Mouse (Mus musculus) T-cell, adult 2 months (primary cell): Measurements from ENCODE around the gene Jam2.

ENCODE experiments used
- DNase-seq: peaks from one replicate; pipeline ENCODE4 v3.0.0; 2022; ENCODE audit warnings: low spot score

Jam2 gene

DNA sequence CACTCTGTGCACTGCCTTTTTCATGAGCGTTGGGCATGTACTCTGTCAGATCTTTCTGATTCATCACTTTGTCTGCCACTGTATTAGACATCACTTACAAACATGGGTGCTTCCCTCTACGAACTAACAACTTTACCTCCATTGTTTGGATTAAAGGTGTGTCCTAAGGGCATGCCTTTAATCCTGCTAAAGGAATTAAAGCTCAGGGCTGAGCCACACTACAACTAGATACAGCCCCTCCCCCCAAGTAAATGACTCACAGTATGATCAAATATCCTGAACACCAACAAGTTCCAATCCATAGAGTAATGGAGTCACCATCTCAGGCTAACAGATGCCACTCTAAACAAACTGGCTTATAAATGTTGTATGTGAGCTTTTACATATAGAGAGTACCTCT lies 64.7 kb downstream of the Jam2 start:
- no peak for DNase-seq

DNA sequence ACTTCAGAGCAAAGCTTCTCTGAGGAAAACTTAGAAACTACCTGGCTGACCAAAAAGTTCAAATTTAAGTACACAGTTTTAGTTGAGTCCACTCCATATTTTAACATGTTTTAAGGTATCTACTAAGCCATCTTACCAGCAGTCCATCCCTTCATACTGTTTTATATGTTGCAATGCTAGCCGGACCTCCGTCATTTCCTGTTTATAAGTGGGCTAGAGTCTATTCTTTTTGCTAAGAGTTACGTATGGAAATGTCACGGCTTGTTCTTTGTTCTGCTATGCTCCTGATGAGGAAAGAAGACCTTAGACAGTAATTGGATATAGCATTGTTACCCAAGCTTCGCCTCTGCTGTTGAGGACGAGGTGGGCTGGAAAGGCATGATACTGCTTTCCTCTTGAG lies 79.6 kb downstream of the Jam2 start:
- no peak for DNase-seq

DNA sequence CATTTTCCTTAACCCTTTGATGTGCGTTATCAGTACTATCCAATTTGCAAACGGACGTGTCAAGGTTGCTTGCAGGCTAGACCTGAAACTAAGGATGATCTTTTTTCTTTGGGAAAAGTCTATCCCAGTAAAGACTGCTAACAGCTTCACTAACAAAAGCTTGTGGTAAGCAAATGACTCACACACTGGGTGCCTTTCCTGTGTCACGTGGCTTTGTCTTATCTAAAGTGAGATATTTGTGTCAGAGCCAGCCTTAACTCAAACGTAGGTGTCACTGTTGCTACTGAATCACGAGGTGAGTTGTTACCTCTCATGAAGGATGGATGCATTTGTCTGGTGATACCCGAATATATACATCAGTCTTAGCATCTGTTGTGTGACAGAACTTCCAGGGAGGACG lies 90.7 kb downstream of the Jam2 start:
- DNase-seq: no peak

DNA sequence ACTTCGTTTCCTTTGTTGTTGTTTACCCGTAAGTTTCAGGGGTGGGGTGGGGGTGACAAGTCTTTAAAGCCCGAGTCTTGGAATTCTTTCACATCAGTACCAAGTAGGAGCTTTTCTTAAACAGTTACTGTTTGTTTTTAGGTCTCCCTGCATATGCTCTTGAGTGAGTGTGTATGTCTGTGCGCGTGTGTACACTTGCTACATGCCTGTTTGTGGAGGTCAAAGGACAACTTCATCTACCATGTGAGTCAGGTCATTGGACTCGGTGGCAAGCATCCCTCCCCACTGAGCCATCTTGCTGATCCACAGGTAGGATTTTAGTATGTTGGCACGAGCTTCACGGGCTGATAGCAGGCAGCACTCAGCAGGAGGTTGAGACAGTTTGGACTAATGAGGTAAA lies 99.9 kb downstream of the Jam2 start:
- DNase-seq: no peak

DNA sequence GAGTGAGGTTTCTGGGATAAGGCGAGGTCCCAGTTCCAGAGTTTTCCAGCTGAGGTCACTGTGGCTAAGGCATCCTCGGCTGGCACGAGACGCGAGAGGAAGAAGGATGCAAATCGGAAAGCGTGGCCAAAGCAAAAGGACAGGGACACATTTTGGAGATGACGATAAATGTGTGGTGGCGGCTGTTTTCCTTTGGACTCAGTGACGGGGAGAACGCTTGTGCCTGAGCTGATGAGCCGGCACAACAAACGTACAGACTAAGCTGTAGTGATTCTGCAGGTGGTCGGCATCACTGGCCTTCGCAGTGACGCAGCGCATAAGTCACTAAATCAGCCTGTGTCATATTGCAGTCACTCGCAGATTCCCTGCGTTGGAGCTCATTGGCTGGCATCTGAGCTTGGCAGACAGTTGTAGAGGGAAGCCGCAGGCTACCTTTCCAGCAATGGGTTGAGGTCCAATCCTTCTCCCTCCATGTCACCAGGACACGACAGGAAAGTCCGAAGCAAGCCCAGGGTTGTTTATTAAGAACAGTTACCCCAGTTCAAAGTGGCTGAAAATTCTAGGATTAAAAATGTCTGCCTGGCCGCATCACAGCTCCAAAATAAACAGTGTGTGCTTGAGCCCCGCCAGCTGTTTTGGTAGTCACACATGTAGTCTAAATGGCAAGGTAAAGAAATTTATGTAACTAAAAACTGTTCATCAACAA lies 101.2 kb downstream of the Jam2 start:
- DNase-seq: no peak
